Mouse (Mus musculus) gastrocnemius, postnatal 14 days (tissue): Measurements from ENCODE around the gene Dnah9. TPM values are rescaled to one million over a fixed set of nuclear protein-coding genes. Genes with fewer than 3 reads are reported as not detected.

Source experiments
- DNase-seq: peaks from one replicate; pipeline ENCODE4 v3.0.0; 2021; ENCODE audit warnings: mixed read lengths
- intact Hi-C: fragments of 180-260 bp; cut with DNase I; formaldehyde crosslinking; loops from one replicate; pipeline ENCODE4 v1.15.1; 2025; ENCODE audit warnings: low total_unique reads
- total RNA-seq, 2 experiments: library from RNA; stranded (reverse); gene quantifications; 2 replicates each; pipeline ENCODE4 v1.2.3; 2021

Gene Dnah9
- total RNA-seq, 2 experiments from 2014 or later, result not detected

- intact Hi-C loops, result no loop called here
- peak; percentile 86 for DNase-seq
These were observed 361.3 kb downstream of the Dnah9 start, which contains the start of gene Zkscan6 for GRCm38 (mm10) chr11:65806909-65807504. Zkscan6 (plus strand) TSS chr11:65807175.

- intact Hi-C loops, result no loop called here
- peak; percentile 12 for DNase-seq
These were observed 361.9 kb downstream of the Dnah9 start for GRCm38 (mm10) chr11:65806321-65806904.

DNA sequence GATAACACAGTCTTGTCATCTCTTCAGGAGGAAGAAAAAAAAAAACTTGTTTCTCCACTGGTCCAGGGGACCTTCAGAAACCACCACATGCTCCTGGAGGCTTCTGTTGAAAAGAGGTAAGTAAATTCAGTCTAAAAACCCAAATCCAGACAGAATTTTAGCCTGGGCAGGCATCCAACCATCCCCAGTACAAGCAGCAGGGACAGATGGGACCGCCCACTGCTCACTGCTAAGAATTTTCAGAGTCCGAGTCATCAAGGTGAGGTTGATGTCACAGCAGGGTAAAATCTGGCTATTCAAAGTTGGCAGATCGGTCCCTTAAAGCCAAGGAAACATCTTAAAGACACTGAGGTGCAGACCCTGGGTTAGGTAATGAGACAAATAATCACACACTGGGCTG lies 366.5 kb downstream of the Dnah9 start:
- no peak for DNase-seq
- intact Hi-C loops, result no loop called here

- intact Hi-C loops, result no loop called here
- DNase-seq, result no peak
These were observed 372.5 kb downstream of the Dnah9 start for GRCm38 (mm10) chr11:65795896-65796295.

DNA sequence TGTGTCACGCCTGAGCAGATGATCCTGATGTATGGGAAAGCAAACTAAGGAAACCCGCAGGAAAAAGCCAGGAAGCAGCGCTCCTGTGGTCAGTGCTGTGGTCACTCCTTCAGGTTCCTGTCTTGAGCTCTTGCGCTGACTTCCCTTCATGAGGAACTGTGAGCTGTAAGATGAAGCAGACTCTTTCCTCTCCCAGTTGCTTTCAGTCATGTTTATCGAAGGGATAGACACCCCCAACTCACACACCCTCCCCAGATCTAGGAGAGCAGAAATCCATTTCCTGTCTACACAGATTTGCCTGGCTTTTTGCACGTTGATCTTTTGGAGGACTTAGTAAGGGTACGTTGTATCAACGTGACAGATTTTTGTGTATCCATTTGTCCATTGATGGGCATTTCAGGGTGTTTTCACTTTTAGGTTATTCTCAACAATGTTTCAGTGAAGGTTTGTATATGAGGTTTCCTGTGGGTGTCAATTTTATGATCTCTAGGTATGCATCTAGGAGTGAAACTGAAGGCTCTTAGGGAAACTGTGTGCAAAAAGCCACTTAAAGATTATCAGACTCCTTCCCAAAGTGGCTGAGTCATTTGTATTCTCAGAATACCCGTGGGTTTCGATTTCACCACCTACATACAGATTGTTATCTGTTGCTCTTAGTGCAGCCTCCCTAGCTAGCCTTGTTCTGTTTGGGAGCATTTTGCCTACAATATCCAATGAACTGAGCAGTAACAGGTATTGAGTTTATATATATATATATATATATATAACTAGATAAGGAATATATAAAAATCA lies 373.7 kb downstream of the Dnah9 start:
- intact Hi-C loops, result no loop called here
- DNase-seq, result no peak

GRCm38 (mm10) chr11:65788154-65788553 lies 380.2 kb downstream of the Dnah9 start, which contains the start of gene Map2k4:
Map2k4 (minus strand) TSS chr11:65788297.
- intact Hi-C loops, result no loop called here
- DNase-seq, result peak; percentile 93

- DNase-seq, result no peak
These were observed 380.8 kb downstream of the Dnah9 start for GRCm38 (mm10) chr11:65787421-65788151.

DNA sequence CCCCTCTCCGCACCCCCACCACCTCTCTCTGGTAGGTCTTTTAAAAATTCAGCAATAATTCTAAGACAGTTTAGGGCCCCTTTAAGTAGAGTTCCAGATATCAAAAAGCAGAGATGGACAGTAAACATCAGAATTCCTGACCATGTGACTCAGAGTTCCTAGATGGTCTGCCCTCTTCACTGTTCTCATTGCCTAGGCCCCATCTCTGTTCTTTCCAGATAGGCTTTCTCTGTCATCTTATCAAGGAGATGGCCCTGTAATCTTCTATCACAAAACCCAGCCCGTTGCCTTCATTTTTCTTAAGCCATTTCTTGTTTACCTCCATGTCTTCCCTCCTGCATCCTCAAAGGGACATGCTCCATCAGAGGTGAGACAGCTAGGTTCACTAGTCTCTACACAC lies 382.2 kb downstream of the Dnah9 start:
- intact Hi-C loops, result no loop called here

More at GRCm38 (mm10) chr11:65787421-65788151, 380.8 kb downstream of the Dnah9 start:
- intact Hi-C loops, result no loop called here

GRCm38 (mm10) chr11:65781596-65781995 lies 386.8 kb downstream of the Dnah9 start:
- DNase-seq, result no peak
- intact Hi-C loops, result no loop called here

More for the DNA sequence above, 382.2 kb downstream of the Dnah9 start:
- DNase-seq, result no peak
